ENCODE assay signal across 28 mouse cellular contexts in genomic region chr9:90201541-90201940, GRCm38 (mm10). TPM values are rescaled to one million over a fixed set of nuclear protein-coding genes. Genes with fewer than 3 reads are reported as not detected.
A peak's percentile ranks its signal among the peaks of the same experiment; 100 is the strongest.
DNase-seq lines count a peak whose midpoint lies in the region; ATAC-seq and TF ChIP-seq lines count a peak whose summit lies in the region.
"Had no signal": no experiment of that assay in that cellular context is flagged by ENCODE, and none has a peak within 500 bp of the region (broad histone marks: within the 10 kb centered on the region; RNA-seq: fewer than 3 reads in every experiment).

No protein-coding gene starts in this region.

- WGBS in kidney, embryonic 15.5 days = 29% methylated on average over 4 of the region's 4 CpGs
- WGBS in midbrain, embryonic 11.5 days = 75% methylated on average over 4 of the region's 4 CpGs
- 64% methylated on average over 4 of the region's 4 CpGs for WGBS in midbrain, embryonic 16.5 days

- ATAC-seq in kidney, embryonic 15.5 days (replicated peaks; ENCODE audit: low FRiP score) = 0 out of 2 replicates have a peak, but pooled peaks have one; percentile 20
- ATAC-seq in midbrain, embryonic 11.5 days (ENCODE audit: low FRiP score) = 0 out of 2 replicates have a peak, but pooled peaks have one; percentile 10
- no peak for ATAC-seq in midbrain, embryonic 16.5 days
- ATAC-seq: activated CD4-positive, CD25-positive, alpha-beta regulatory T cell, adult 4 months; CD4-positive, CD25-positive, alpha-beta regulatory T cell, adult 4 months; inflammation-experienced regulatory T-cells, adult 6 months; liver, postnatal 0 days had no signal

- no peaks in the 10 kb centered on the region for H3K9me3 ChIP-seq in kidney, embryonic 15.5 days (replicated peaks)
- H3K9me3 ChIP-seq in midbrain, embryonic 11.5 days (ENCODE audit: control insufficient read depth, low read length) = no peaks in the 10 kb centered on the region
- H3K9me3 ChIP-seq in midbrain, embryonic 16.5 days (replicated peaks; ENCODE audit: control insufficient read depth, low read length, poor library complexity, severe bottlenecking) = no peaks in the 10 kb centered on the region
- H3K9me3 ChIP-seq in CH12.LX (replicated peaks; ENCODE audit: low read length) = no peaks in the 10 kb centered on the region
- H3K9me3 ChIP-seq: forebrain, embryonic 12.5 days; heart, embryonic 10.5 days had no signal

- H3K9ac ChIP-seq in kidney, embryonic 15.5 days = no peak overlapping the region
- H3K9ac ChIP-seq in midbrain, embryonic 11.5 days (ENCODE audit: low read length) = no peak overlapping the region
- no peak overlapping the region for H3K9ac ChIP-seq in midbrain, embryonic 16.5 days (ENCODE audit: low read depth, low read length)
- H3K9ac ChIP-seq in CH12.LX (ENCODE audit: insufficient read depth, low read depth) = peak overlapping the region; percentile 20; the same call in 1 of the 2 replicates
- H3K9ac ChIP-seq: forebrain, embryonic 12.5 days; hindbrain, embryonic 14.5 days; liver, postnatal 0 days had no signal

- H3K4me3 ChIP-seq in kidney, embryonic 15.5 days (replicated peaks) = no peak overlapping the region
- no peak overlapping the region for H3K4me3 ChIP-seq in midbrain, embryonic 11.5 days (ENCODE audit: low read depth, low read length)
- H3K4me3 ChIP-seq in midbrain, embryonic 16.5 days (ENCODE audit: low read depth, low read length) = no peak overlapping the region
- H3K4me3 ChIP-seq in CH12.LX (replicated peaks in 1 of 3; ENCODE audit: low read depth in 2 of 3, low read length in 2 of 3, poor library complexity in 1 of 3) = no peak overlapping the region
- H3K4me3 ChIP-seq: forebrain, embryonic 12.5 days; heart, embryonic 10.5 days had no signal

- peaks cover 10% of the 10 kb centered on the region for H3K4me1 ChIP-seq in kidney, embryonic 15.5 days
- no peaks in the 10 kb centered on the region for H3K4me1 ChIP-seq in midbrain, embryonic 11.5 days (ENCODE audit: control insufficient read depth, insufficient read depth, low read length)
- no peaks in the 10 kb centered on the region for H3K4me1 ChIP-seq in midbrain, embryonic 16.5 days (ENCODE audit: control insufficient read depth, insufficient read depth, low read length)
- peaks cover 73 to 98% of the 10 kb centered on the region in 2 experiments for H3K4me1 ChIP-seq in CH12.LX (ENCODE audit: control insufficient read depth in 1 of 2, insufficient read depth in 2 of 2)
- H3K4me1 ChIP-seq: forebrain, embryonic 12.5 days had no signal

- H3K4me2 ChIP-seq in kidney, embryonic 15.5 days = no peak overlapping the region
- no peak overlapping the region for H3K4me2 ChIP-seq in midbrain, embryonic 11.5 days
- no peak overlapping the region for H3K4me2 ChIP-seq in midbrain, embryonic 16.5 days (ENCODE audit: low read length)
- no peak overlapping the region; the same call in none of the 2 replicates for H3K4me2 ChIP-seq in CH12.LX (ENCODE audit: insufficient read depth, low read depth, poor library complexity, severe bottlenecking)
- H3K4me2 ChIP-seq: forebrain, embryonic 12.5 days; hindbrain, embryonic 14.5 days; liver, embryonic 11.5 days had no signal

- TF ChIP-seq EP300 in CH12.LX (IDR thresholded peaks at IDR 0.05; ENCODE audit: low read length) = peak; percentile 87

- dilution Hi-C loops in CH12.LX (cut with MboI; ENCODE audit: extremely low pct_ligation_motif_present, extremely low pct_unique_long_range_greater_than_20kb, low sequenced_read_pairs) = no loop called here

- no peak for TF ChIP-seq POLR2A in CH12.LX (IDR thresholded peaks at IDR 0.05; ENCODE audit: low read depth, low read length)

- DNase-seq in kidney, postnatal 36 days = no peak
- DNase-seq in midbrain, embryonic 11.5 days (ENCODE audit: low spot score, missing footprints) = peak; percentile 69
- peak; percentile 87 for DNase-seq in CH12.LX (ENCODE audit: extremely low read depth)
- DNase-seq in fibroblast of lung, adult 2 months (ENCODE audit: low read depth) = peak; percentile 51
- no peak for DNase-seq in thymus, postnatal 25 days
- DNase-seq: adrenal gland, postnatal 25 days; cerebellum, adult 11 months; cerebellum, adult 9-11 months; gastrocnemius, postnatal 36 days; heart, postnatal 4 days; liver, postnatal 0 days; lung, postnatal 14 days; midbrain, embryonic 14.5 days; right cerebral cortex, adult 18-20 months; right cerebral cortex, postnatal 4 days; thymus, adult 18-20 months; thymus, postnatal 4 days had no signal

- peaks cover 47% of the 10 kb centered on the region for H3K36me3 ChIP-seq in kidney, embryonic 15.5 days
- peaks cover 5% of the 10 kb centered on the region; the same call in 1 of the 2 replicates for H3K36me3 ChIP-seq in midbrain, embryonic 11.5 days (ENCODE audit: control insufficient read depth, insufficient read depth, low read length)
- peaks cover 16% of the 10 kb centered on the region; the same call in 1 of the 2 replicates for H3K36me3 ChIP-seq in midbrain, embryonic 16.5 days (ENCODE audit: control insufficient read depth, insufficient read depth, low read length)
- H3K36me3 ChIP-seq in CH12.LX (replicated peaks in 1 of 2; ENCODE audit: control insufficient read depth in 1 of 2, insufficient read depth in 1 of 2, low read length in 1 of 2) = peaks cover 2 to 32% of the 10 kb centered on the region in 2 experiments

- no peak overlapping the region for H3K27ac ChIP-seq in kidney, embryonic 15.5 days
- no peak overlapping the region for H3K27ac ChIP-seq in midbrain, embryonic 11.5 days (ENCODE audit: low read depth, low read length)
- no peak overlapping the region for H3K27ac ChIP-seq in midbrain, embryonic 16.5 days (ENCODE audit: low read length)
- H3K27ac ChIP-seq in CH12.LX (ENCODE audit: insufficient read depth, low read depth) = peak overlapping the region; percentile 90
- H3K27ac ChIP-seq: forebrain, embryonic 12.5 days; heart, embryonic 10.5 days; hindbrain, embryonic 14.5 days had no signal

- no peak for TF ChIP-seq RAD21 in CH12.LX (IDR thresholded peaks at IDR 0.05; ENCODE audit: low read depth, low read length)

- in situ Hi-C loops in CH12.LX (cut with MboI; ENCODE audit: low pct_ligation_motif_present, low pct_unique_long_range_greater_than_20kb, low sequenced_read_pairs) = loop anchor here (10.0 to 25.0 kb wide), 2 partner anchors 203 to 461 kb away; no protein-coding TSS in a partner anchor

- H3K27me3 ChIP-seq in kidney, embryonic 15.5 days = no peaks in the 10 kb centered on the region
- no peaks in the 10 kb centered on the region for H3K27me3 ChIP-seq in midbrain, embryonic 11.5 days (ENCODE audit: control insufficient read depth, insufficient read depth, low read length)
- H3K27me3 ChIP-seq in midbrain, embryonic 16.5 days (ENCODE audit: control insufficient read depth, insufficient read depth, low read depth, low read length) = no peaks in the 10 kb centered on the region
- no peaks in the 10 kb centered on the region for H3K27me3 ChIP-seq in CH12.LX (replicated peaks)
- H3K27me3 ChIP-seq: forebrain, embryonic 12.5 days had no signal

- no peaks in the 10 kb centered on the region for H3K79me2 ChIP-seq in CH12.LX (replicated peaks; ENCODE audit: control insufficient read depth, extremely low read depth, insufficient read depth, poor library complexity, severe bottlenecking)

- no peak for TF ChIP-seq CTCF in CH12.LX (conservative IDR thresholded peaks at IDR 0.05 in 1 of 2, IDR thresholded peaks at IDR 0.05 in 1 of 2; ENCODE audit: low read depth in 2 of 2, low read length in 2 of 2)

TF ChIP-seq in CH12.LX, 34 proteins besides CTCF, POLR2A, EP300 and RAD21 (continues in another document):
- TF ChIP-seq UBTF (IDR thresholded peaks at IDR 0.05; ENCODE audit: low read depth, low read length) (no peak), JUN (IDR thresholded peaks at IDR 0.05; ENCODE audit: insufficient read depth, low read depth, low read length) (no peak; the same call in 1 of the 2 replicates), MXI1 (IDR thresholded peaks at IDR 0.05; ENCODE audit: low read depth, low read length) (0 out of 2 replicates have a peak, but pooled peaks have one; percentile 44), NELFE (IDR thresholded peaks at IDR 0.05; ENCODE audit: low read depth, low read length) (no peak), ZMIZ1 (IDR thresholded peaks at IDR 0.05; ENCODE audit: low read depth, low read length) (no peak), HCFC1 (IDR thresholded peaks at IDR 0.05; ENCODE audit: low read depth, low read length) (no peak), ZC3H11A (IDR thresholded peaks at IDR 0.05; ENCODE audit: low read depth, low read length) (no peak), MEF2A (IDR thresholded peaks at IDR 0.05; ENCODE audit: borderline replicate concordance, low read depth, low read length) (peak; percentile 85), ELF1 (IDR thresholded peaks at IDR 0.05; ENCODE audit: low read depth, low read length) (no peak; the same call in 1 of the 2 replicates), SIN3A (IDR thresholded peaks at IDR 0.05; ENCODE audit: low read length) (peak; percentile 20; the same call in 1 of the 2 replicates), NRF1 (IDR thresholded peaks at IDR 0.05; ENCODE audit: low read depth, low read length) (peak; percentile 54), POLR2AphosphoS2 (IDR thresholded peaks at IDR 0.05; ENCODE audit: low read depth, low read length) (no peak), BHLHE40 (IDR thresholded peaks at IDR 0.05; ENCODE audit: low read depth, low read length) (peak; percentile 96), CHD1 (IDR thresholded peaks at IDR 0.05; ENCODE audit: low read depth, low read length) (no peak), MAX (IDR thresholded peaks at IDR 0.05; ENCODE audit: low read length) (peak; percentile 56; the same call in 1 of the 2 replicates), KAT2A (IDR thresholded peaks at IDR 0.05; ENCODE audit: insufficient replicate concordance, low read length) (no peak), MAZ (IDR thresholded peaks at IDR 0.05; ENCODE audit: low read depth, low read length) (no peak; the same call in 1 of the 2 replicates), USF1 (IDR thresholded peaks at IDR 0.05; ENCODE audit: low read depth, low read length) (no peak), RCOR1 (conservative IDR thresholded peaks at IDR 0.05; ENCODE audit: low read depth, low read length) (no peak; the same call in 1 of the 2 replicates), ZKSCAN1 (IDR thresholded peaks at IDR 0.05; ENCODE audit: borderline replicate concordance, low read depth, low read length) (no peak), GABPA (IDR thresholded peaks at IDR 0.05; ENCODE audit: insufficient replicate concordance, low read depth, low read length) (no peak), MYC (IDR thresholded peaks at IDR 0.05; ENCODE audit: low read depth, low read length) (no peak)

RNA-seq across cellular contexts. Expression of gene Adamts7, which starts 38.7 kb away (rescaled TPM):
- 13.3 and 14.9 TPM in 2 replicates for polyA plus RNA-seq in kidney, embryonic 15.5 days (2015; fragmentation: Nextera tagmentation; extraction: Ambion mirVana)
- 11.4 and 11.5 TPM in 2 replicates for polyA plus RNA-seq in midbrain, embryonic 11.5 days (2014; fragmentation: Nextera tagmentation; extraction: Ambion mirVana)
- 7.0 and 8.8 TPM in 2 replicates for polyA plus RNA-seq in midbrain, embryonic 16.5 days (2015; fragmentation: Nextera tagmentation; extraction: Ambion mirVana)
- total RNA-seq in CH12.LX (2012; rRNA removed) = 9.2 and 13.8 TPM in 2 replicates
- total RNA-seq in CH12.LX (2014; rRNA removed) = 4.7 and 5.4 TPM in 2 replicates
- polyA plus RNA-seq in CH12.LX (2012; ENCODE audit: insufficient read length, low read depth) = 15.3 and 15.7 TPM in 2 replicates
- total RNA-seq: common myeloid progenitor, adult 5-6 weeks; megakaryocyte, adult 5-6 weeks had no signal
- polyA plus RNA-seq: activated CD4-positive, CD25-positive, alpha-beta regulatory T cell, adult 4 months; inflammation-experienced regulatory T-cells, adult 6 months had no signal

Comparison
In these comparisons a context has a peak if more than half of its experiments do, and no peak if none do; other contexts are left out.
1. DNase-seq: peak in midbrain, embryonic 11.5 days (single experiment), CH12.LX (single experiment) and fibroblast of lung, adult 2 months (single experiment); none in kidney, postnatal 36 days (0 of 2) and thymus, postnatal 25 days (single experiment).